Mouse (Mus musculus) B cell, adult 67 days (primary cell): Measurements from ENCODE around the gene Olfr10. TPM values are rescaled to one million over a fixed set of nuclear protein-coding genes. Genes with fewer than 3 reads are reported as not detected.

Experiments used
- total RNA-seq, 2 experiments: library from RNA; stranded (reverse); gene quantifications; 4 replicates each; pipeline ENCODE4 v1.2.4; 2023

Olfr10 gene
- not detected for total RNA-seq

DNA sequence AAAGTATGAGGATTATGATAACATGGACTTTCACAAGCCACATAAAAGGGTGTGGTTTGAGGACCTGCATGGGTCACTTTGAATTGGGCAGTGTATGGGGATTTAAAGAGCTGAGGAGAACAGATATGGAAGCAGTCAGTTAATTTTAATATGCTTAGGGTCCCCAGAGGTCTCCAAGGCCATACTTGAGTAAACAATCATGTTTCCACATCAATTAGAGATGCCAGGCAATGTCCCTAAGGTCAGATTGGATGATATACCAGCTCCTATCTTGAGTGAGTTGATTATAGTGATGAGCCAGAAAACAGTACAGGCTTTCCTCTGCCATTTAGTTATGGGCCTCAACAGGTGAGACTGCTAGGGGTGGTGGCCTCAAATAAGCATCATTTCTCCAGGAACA, at the start of gene Olfr10:
Gene Olfr10, plus strand, starts transcription at position 301 of the 400 bp plus-strand sequence.

DNA sequence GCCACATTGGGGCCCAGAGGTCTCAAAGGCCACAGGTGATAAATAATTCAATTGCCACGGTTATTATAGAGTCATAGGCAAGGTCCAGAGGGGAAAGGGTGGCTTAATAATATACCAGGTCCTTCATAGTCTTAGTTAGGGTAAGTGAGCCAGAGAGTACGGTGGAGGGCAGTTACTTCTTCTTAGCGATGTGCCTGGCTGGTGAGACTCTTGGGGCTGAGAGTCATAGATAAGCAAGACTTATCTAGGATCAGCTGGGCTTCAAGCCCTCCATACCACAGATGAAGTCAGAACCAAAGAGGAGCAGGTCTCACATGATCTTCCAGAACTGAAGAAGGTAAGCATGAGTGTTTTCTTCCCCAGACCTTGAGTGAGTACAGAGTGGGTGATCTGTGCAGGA, 26.3 kb upstream of the Olfr10 start, which contains the start of gene Olfr1393:
Gene Olfr1393, plus strand, starts transcription at position 83 of the 400 bp plus-strand sequence.

DNA sequence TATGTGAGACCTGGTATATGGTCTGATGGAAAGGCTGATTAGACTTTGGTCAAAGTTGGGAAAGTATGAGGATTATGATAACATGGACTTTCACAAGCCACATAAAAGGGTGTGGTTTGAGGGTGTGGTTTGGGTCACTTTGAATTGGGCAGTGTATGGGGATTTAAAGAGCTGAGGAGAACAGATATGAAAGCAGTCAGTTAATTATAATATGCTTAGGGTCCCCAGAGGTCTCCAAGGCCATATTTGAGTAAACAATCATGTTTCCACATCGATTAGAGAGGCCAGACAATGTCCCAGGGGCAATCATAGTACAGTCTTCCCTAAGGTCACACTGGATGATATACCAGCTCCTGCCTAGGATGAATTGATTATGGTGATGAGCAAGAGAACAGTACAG, 19.6 kb upstream of the Olfr10 start, which contains the start of gene Olfr1392:
Gene Olfr1392, plus strand, starts transcription at position 301 of the 400 bp plus-strand sequence.

DNA sequence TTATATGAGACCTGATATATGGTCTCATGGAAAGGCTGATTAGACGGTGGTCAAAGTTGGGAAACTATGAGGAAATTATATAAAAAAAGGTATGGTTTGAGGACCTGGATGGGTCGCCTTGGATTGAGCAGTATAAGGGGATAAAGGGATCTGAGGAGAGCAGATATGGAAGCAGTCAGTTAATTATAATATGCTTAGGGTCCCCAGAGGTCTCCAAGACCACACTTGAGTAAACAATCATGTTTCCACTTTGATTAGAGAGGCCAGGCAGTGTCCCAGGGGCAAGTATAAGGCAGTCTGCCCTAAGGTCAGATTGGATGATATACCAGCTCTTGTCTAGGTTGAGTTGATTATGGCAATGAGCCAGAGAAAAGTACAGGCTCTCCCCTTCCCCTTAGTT, 17.9 kb downstream of the Olfr10 start, which contains the start of gene Olfr1391:
Gene Olfr1391, plus strand, starts transcription at position 301 of the 400 bp plus-strand sequence.

DNA sequence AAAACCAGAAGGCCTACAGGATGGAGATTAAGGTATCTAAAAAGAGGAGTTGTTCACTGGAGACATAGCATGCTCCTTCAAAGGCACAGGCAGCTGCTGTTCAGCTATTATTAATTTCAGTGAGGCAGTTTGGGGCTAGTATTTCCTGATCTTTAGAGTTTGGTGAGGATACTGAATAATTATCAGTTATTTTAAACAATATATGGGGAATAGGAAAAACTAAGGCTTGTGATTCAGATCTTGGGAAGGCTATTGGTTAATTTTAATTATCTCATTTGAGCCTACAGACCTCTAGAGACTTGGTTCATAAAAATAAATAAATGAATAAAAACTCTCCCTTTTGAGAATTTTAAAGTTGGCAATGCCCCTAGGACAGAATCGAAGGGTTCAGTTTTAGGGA, 30.3 kb downstream of the Olfr10 start, which contains the start of gene Olfr1390:
Gene Olfr1390, plus strand, starts transcription at position 301 of the 400 bp plus-strand sequence.

Other genes starting within 250 kb of the Olfr10 start
- gene Tgtp2, start 240.5 kb upstream of the Olfr10 start, total RNA-seq: 1 to 10 TPM; 3.6 to 5.1 TPM
- gene Ifi47, start 228.2 kb upstream of the Olfr10 start, total RNA-seq: 10 to 100 TPM; 37.3 to 48.6 TPM
- gene Olfr1396, start 189.9 kb upstream of the Olfr10 start, total RNA-seq: not detected
- gene Olfr1395, start 162.5 kb upstream of the Olfr10 start, total RNA-seq: not detected
- gene Olfr1394, start 150.4 kb upstream of the Olfr10 start, total RNA-seq: not detected
- not detected for gene Btnl9, start 117.6 kb upstream of the Olfr10 start, total RNA-seq
- 100 to 1,000 TPM; 127 to 140 TPM for gene Zfp62, start 101.4 kb upstream of the Olfr10 start, total RNA-seq
- 100 to 1,000 TPM; 206 to 251 TPM for gene Mgat1, start 60.5 kb upstream of the Olfr10 start, total RNA-seq
- 1 to 10 TPM; 1.2 to 1.5 TPM for gene Olfr1393, start 26.4 kb upstream of the Olfr10 start, total RNA-seq
- gene Olfr1392, start 19.5 kb upstream of the Olfr10 start, total RNA-seq: under 1 TPM; 0.21 to 0.52 TPM
- gene Olfr1391, start 18.0 kb downstream of the Olfr10 start, total RNA-seq: not detected
- gene Olfr1390, start 30.4 kb downstream of the Olfr10 start, total RNA-seq: not detected
- not detected for gene Olfr1389, start 118.3 kb downstream of the Olfr10 start, total RNA-seq
- under 1 TPM; 0.64 to 0.92 TPM for gene Olfr1388, start 131.9 kb downstream of the Olfr10 start, total RNA-seq
- not detected for gene Olfr1387, start 150.6 kb downstream of the Olfr10 start, total RNA-seq
- not detected for gene Olfr1386, start 160.3 kb downstream of the Olfr10 start, total RNA-seq
- gene Olfr1385, start 184.3 kb downstream of the Olfr10 start, total RNA-seq: not detected
- gene Olfr1384, start 202.0 kb downstream of the Olfr10 start, total RNA-seq: not detected
- gene Olfr1383, start 214.9 kb downstream of the Olfr10 start, total RNA-seq: not detected
- gene Olfr1382, start 223.5 kb downstream of the Olfr10 start, total RNA-seq: not detected
- not detected for gene Olfr1381, start 238.7 kb downstream of the Olfr10 start, total RNA-seq